Mouse (Mus musculus): ENCODE results near the gene Ncbp3.
A peak's percentile ranks its signal among the peaks of the same experiment; 100 is the strongest.

DNA sequence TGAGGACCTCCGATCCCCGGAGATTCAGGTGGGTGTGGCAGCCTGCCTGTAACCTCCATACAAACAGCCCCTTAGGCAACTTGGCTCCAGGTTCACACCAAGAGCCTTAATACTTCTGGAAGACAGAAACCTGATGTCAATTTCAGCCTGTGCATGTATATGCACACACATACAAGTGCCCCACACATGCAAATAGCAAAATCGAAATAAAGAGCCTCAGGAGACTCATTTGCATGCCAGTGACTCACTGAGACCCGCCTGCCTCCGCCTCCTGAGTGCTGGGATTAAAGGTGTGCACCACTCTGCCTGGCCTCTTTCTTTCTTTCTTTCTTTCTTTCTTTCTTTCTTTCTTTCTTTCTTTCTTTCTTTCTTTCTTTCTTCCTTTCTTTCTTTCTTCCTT, 51.3 kb downstream of the Ncbp3 start:
- TF ChIP-seq NRF1 (IDR thresholded peaks at IDR 0.05; ENCODE audit: low read depth, low read length) (no peak), UBTF (IDR thresholded peaks at IDR 0.05; ENCODE audit: low read depth, low read length) (no peak), TCF12 (IDR thresholded peaks at IDR 0.05; ENCODE audit: low read depth, low read length) (no peak), CTCF (conservative IDR thresholded peaks at IDR 0.05 in 1 of 2, IDR thresholded peaks at IDR 0.05 in 1 of 2; ENCODE audit: low read depth in 2 of 2, low read length in 2 of 2) (no peak), MAFK (IDR thresholded peaks at IDR 0.05; ENCODE audit: insufficient replicate concordance, low read length) (no peak), GABPA (IDR thresholded peaks at IDR 0.05; ENCODE audit: insufficient replicate concordance, low read depth, low read length) (no peak), KAT2A (IDR thresholded peaks at IDR 0.05; ENCODE audit: insufficient replicate concordance, low read length) (no peak), POLR2A (IDR thresholded peaks at IDR 0.05; ENCODE audit: low read depth, low read length) (no peak), SIN3A (IDR thresholded peaks at IDR 0.05; ENCODE audit: low read length) (0 out of 2 replicates have a peak, but pooled peaks have one; percentile 33), MXI1 (IDR thresholded peaks at IDR 0.05; ENCODE audit: low read depth, low read length) (no peak), ZNF384 (IDR thresholded peaks at IDR 0.05; ENCODE audit: low read depth, low read length) (no peak), ETS1 (conservative IDR thresholded peaks at IDR 0.05; ENCODE audit: low read depth, low read length) (no peak), BHLHE40 (IDR thresholded peaks at IDR 0.05; ENCODE audit: low read depth, low read length) (peak; percentile 50; the same call in 1 of the 2 replicates), EP300 (IDR thresholded peaks at IDR 0.05; ENCODE audit: low read length) (no peak)

All from CH12.LX (cell line).